Mouse (Mus musculus): Measurements from ENCODE around the gene Aurkc. TPM values are rescaled to one million over a fixed set of nuclear protein-coding genes. Genes with fewer than 3 reads are reported as not detected.
"Not testable (repeated sequence)": the region's sequence is repeated elsewhere in the genome, so short reads cannot be mapped to it uniquely, and the experiment has no call there.

Aurkc gene
- not detected in 2 replicates for polyA plus RNA-seq (2014; fragmentation: Nextera tagmentation; extraction: Ambion mirVana)

DNA sequence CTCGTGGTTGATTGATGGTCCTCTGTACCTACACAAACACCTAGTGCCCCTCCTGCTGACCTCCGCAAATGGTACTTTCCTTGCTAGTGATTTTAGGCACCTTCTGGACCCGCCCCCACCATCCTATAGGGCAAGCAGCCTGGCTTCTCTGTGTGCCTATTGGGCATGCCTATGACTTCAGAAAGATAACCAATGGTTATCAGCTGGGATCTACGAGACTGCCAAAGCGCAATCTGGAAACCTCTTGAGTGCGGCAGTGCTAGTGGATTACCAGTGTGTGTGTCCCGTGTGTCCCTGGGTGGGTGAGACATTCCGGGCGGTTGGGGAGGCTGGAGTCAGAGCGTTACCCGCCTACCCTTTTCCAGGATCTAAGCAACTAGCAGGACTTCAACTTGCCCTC lies at the start of gene Aurkc:
TSS of gene Aurkc (plus strand) at position 50 of the 400 bp plus-strand sequence.
- H3K4me3 ChIP-seq (ENCODE audit: low read depth, low read length); ATAC-seq (ENCODE audit: insufficient number of reproducible peaks, low FRiP score, low TSS enrichment, low read depth); H3K36me3 ChIP-seq (ENCODE audit: control insufficient read depth, insufficient read depth, low read length); H3K27me3 ChIP-seq (ENCODE audit: control insufficient read depth, insufficient read depth, low read length); H3K9ac ChIP-seq (ENCODE audit: low read length); DNase-seq (ENCODE audit: low spot score); H3K9me3 ChIP-seq (ENCODE audit: control insufficient read depth, low read length); H3K27ac ChIP-seq (replicated peaks; ENCODE audit: low read depth, low read length); H3K4me1 ChIP-seq (ENCODE audit: control insufficient read depth, insufficient read depth, low read length); H3K4me2 ChIP-seq (ENCODE audit: low read depth, severe bottlenecking): not testable (repeated sequence)
- WGBS, result 87% methylated on average over 11 of the region's 11 CpGs

DNA sequence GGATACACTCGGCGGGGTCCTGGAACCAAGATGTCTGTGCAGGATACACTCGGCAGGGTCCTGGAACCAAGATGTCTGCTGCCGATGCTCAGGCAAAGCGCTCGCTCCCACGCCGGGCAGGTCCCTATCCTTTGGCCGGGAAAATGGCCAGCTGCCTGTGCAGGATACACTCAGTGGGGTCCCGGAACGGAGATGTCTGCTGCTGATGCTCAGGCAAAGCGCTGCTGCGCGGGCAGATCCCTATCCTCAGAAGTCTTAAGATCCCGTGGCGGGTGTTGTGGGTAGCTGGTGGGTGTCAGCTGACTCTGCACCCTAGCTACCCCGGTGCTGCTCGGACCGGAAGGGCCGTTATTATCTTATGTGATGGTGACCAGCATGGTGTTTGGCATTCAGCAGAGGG lies 47.0 kb upstream of the Aurkc start:
- H3K27me3 ChIP-seq (ENCODE audit: control insufficient read depth, insufficient read depth, low read length); DNase-seq (ENCODE audit: low spot score); H3K36me3 ChIP-seq (ENCODE audit: control insufficient read depth, insufficient read depth, low read length); H3K4me3 ChIP-seq (ENCODE audit: low read depth, low read length); H3K9me3 ChIP-seq (ENCODE audit: control insufficient read depth, low read length); H3K4me1 ChIP-seq (ENCODE audit: control insufficient read depth, insufficient read depth, low read length); H3K9ac ChIP-seq (ENCODE audit: low read length); ATAC-seq (ENCODE audit: insufficient number of reproducible peaks, low FRiP score, low TSS enrichment, low read depth); H3K4me2 ChIP-seq (ENCODE audit: low read depth, severe bottlenecking); H3K27ac ChIP-seq (replicated peaks; ENCODE audit: low read depth, low read length): not testable (repeated sequence)
- WGBS, result 90% methylated on average over 18 of the region's 20 CpGs

DNA sequence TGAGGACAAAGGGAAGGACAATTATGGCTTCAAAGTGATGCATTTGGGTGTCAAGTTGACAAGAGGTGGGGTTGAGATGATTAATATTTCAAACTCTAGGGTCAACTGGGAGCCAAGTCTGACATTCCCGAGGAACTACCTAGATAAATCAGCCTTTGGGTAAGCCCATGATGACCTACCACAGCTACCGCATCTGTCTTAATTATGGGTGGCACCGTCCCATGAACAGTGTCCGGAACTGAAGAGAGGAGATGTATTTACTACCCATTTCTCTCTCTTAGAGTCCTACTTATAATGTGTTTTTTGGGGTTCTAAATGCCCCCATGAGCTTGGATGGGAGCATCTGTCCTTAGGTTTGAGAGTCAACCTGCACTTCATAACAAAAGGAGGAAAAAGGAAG lies 38.5 kb upstream of the Aurkc start:
- no peak overlapping the region for H3K9ac ChIP-seq (ENCODE audit: low read length)
- 76% methylated on average over 4 of the region's 4 CpGs for WGBS
- no peaks in the 10 kb centered on the region for H3K9me3 ChIP-seq (ENCODE audit: control insufficient read depth, low read length)
- no peak overlapping the region for H3K27ac ChIP-seq (replicated peaks; ENCODE audit: low read depth, low read length)
- H3K4me1 ChIP-seq (ENCODE audit: control insufficient read depth, insufficient read depth, low read length), result no peaks in the 10 kb centered on the region
- no peak overlapping the region for H3K4me2 ChIP-seq (ENCODE audit: low read depth, severe bottlenecking)
- ATAC-seq (ENCODE audit: insufficient number of reproducible peaks, low FRiP score, low TSS enrichment, low read depth), result no peak
- no peaks in the 10 kb centered on the region for H3K36me3 ChIP-seq (ENCODE audit: control insufficient read depth, insufficient read depth, low read length)
- H3K4me3 ChIP-seq (ENCODE audit: low read depth, low read length), result no peak overlapping the region
- no peak for DNase-seq (ENCODE audit: low spot score)
- no peaks in the 10 kb centered on the region for H3K27me3 ChIP-seq (ENCODE audit: control insufficient read depth, insufficient read depth, low read length)

DNA sequence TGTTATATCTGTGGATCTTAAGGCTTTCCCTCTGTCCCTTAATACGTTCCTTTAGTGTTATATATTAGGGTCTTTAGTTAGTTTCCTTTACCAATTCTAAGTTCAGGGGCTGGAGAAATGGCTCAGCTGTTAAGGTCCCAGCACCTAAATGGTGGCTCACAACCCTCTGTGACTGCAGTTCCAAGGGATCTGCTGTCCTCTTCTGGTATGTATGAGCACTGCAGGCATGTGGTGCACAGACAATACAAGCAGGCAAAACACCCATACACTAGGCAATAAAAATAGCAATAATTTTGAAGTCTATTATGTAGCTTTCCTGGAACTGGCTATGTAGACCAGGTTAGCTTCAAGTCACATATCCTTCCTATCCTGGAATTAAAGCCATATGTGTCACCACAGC lies 36.5 kb upstream of the Aurkc start:
- WGBS, result 88% methylated on average over 1 of the region's 1 CpGs
- Histone ChIP-seq H3K4me3 (ENCODE audit: low read depth, low read length) (no peak overlapping the region), H3K27me3 (ENCODE audit: control insufficient read depth, insufficient read depth, low read length) (no peaks in the 10 kb centered on the region), H3K4me2 (ENCODE audit: low read depth, severe bottlenecking) (no peak overlapping the region), H3K36me3 (ENCODE audit: control insufficient read depth, insufficient read depth, low read length) (no peaks in the 10 kb centered on the region), H3K9ac (ENCODE audit: low read length) (no peak overlapping the region), H3K4me1 (ENCODE audit: control insufficient read depth, insufficient read depth, low read length) (no peaks in the 10 kb centered on the region), H3K27ac (replicated peaks; ENCODE audit: low read depth, low read length) (no peak overlapping the region), H3K9me3 (ENCODE audit: control insufficient read depth, low read length) (no peaks in the 10 kb centered on the region)
- ATAC-seq (ENCODE audit: insufficient number of reproducible peaks, low FRiP score, low TSS enrichment, low read depth) (no peak), DNase-seq (ENCODE audit: low spot score) (no peak)

DNA sequence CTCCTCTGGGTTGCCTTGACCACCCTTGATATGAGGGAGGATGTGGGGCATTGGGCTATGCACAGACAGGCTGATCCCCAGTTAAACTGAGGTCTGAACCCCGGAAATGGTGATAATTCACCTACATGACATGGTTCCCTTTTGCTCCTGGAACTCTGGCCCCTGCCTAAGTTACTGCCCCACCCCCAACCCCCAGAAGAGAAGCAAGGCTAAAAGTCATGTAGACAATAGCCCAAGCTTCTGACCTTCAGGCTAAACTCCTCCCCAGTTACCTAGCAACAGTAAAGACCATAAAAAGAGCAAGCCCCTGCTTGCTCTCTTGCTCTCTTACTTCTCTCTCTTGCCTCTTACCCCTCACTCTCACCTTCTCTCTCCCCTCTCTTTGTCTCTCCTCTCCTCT lies 21.5 kb upstream of the Aurkc start:
- H3K9me3 ChIP-seq (ENCODE audit: control insufficient read depth, low read length), result no peaks in the 10 kb centered on the region
- no peak overlapping the region for H3K9ac ChIP-seq (ENCODE audit: low read length)
- H3K27me3 ChIP-seq (ENCODE audit: control insufficient read depth, insufficient read depth, low read length), result no peaks in the 10 kb centered on the region
- H3K27ac ChIP-seq (replicated peaks; ENCODE audit: low read depth, low read length), result no peak overlapping the region
- no peak overlapping the region for H3K4me3 ChIP-seq (ENCODE audit: low read depth, low read length)
- no peaks in the 10 kb centered on the region for H3K36me3 ChIP-seq (ENCODE audit: control insufficient read depth, insufficient read depth, low read length)
- no peaks in the 10 kb centered on the region for H3K4me1 ChIP-seq (ENCODE audit: control insufficient read depth, insufficient read depth, low read length)
- no peak overlapping the region for H3K4me2 ChIP-seq (ENCODE audit: low read depth, severe bottlenecking)
- ATAC-seq (ENCODE audit: insufficient number of reproducible peaks, low FRiP score, low TSS enrichment, low read depth) (no peak), DNase-seq (ENCODE audit: low spot score) (no peak)
- WGBS, result 95% methylated on average over 1 of the region's 1 CpGs

DNA sequence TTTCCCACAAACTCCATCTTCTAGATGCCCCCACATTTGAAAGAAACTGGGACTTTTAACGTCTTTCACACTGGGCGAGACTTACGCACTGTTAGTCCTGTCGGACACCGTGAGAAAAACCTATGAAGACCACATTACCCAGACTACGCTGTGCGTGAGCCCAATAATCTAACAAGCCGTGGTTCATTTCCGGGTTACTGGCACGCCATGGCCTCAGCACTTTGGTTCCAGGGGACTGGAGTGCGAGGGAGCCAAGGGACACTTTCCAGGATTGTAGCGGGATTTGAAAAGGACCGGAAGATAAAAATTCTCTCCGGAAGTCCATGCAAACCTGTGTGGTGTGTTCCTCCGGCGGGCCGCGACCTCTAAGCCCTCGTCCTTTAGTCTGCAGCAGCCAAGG lies 18.2 kb upstream of the Aurkc start:
- Histone ChIP-seq H3K4me1 (ENCODE audit: control insufficient read depth, insufficient read depth, low read length) (no peaks in the 10 kb centered on the region), H3K9me3 (ENCODE audit: control insufficient read depth, low read length) (no peaks in the 10 kb centered on the region), H3K4me2 (ENCODE audit: low read depth, severe bottlenecking) (no peak overlapping the region), H3K27me3 (ENCODE audit: control insufficient read depth, insufficient read depth, low read length) (no peaks in the 10 kb centered on the region), H3K4me3 (ENCODE audit: low read depth, low read length) (no peak overlapping the region), H3K36me3 (ENCODE audit: control insufficient read depth, insufficient read depth, low read length) (no peaks in the 10 kb centered on the region), H3K27ac (replicated peaks; ENCODE audit: low read depth, low read length) (no peak overlapping the region), H3K9ac (ENCODE audit: low read length) (no peak overlapping the region)
- DNase-seq (ENCODE audit: low spot score), result no peak
- no peak for ATAC-seq (ENCODE audit: insufficient number of reproducible peaks, low FRiP score, low TSS enrichment, low read depth)
- 90% methylated on average over 19 of the region's 19 CpGs for WGBS

DNA sequence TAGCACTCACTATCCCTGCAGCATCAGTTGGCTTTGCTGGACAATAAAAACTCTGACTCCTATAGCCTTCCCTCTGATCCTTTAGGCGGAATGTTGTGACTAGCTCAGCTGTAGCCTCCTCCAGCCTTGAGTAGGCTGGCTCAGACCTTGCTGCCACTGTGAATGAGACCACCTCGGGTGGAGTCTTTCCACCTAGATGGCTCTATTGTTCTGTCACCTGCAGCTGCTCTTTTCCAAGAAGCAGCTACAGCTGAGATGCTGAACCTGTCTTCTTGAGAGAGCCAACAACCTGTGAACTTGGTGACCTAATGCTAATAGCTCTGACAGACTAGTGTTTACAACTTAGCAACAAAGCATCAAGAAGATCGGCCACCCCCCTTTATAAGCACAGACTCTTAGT lies 3.8 kb downstream of the Aurkc start:
- not testable (repeated sequence) for ATAC-seq (ENCODE audit: insufficient number of reproducible peaks, low FRiP score, low TSS enrichment, low read depth); H3K27me3 ChIP-seq (ENCODE audit: control insufficient read depth, insufficient read depth, low read length); H3K36me3 ChIP-seq (ENCODE audit: control insufficient read depth, insufficient read depth, low read length); H3K4me3 ChIP-seq (ENCODE audit: low read depth, low read length); H3K9me3 ChIP-seq (ENCODE audit: control insufficient read depth, low read length); H3K27ac ChIP-seq (replicated peaks; ENCODE audit: low read depth, low read length); H3K4me2 ChIP-seq (ENCODE audit: low read depth, severe bottlenecking); H3K4me1 ChIP-seq (ENCODE audit: control insufficient read depth, insufficient read depth, low read length); DNase-seq (ENCODE audit: low spot score); H3K9ac ChIP-seq (ENCODE audit: low read length)
- 52% methylated on average over 3 of the region's 3 CpGs for WGBS

DNA sequence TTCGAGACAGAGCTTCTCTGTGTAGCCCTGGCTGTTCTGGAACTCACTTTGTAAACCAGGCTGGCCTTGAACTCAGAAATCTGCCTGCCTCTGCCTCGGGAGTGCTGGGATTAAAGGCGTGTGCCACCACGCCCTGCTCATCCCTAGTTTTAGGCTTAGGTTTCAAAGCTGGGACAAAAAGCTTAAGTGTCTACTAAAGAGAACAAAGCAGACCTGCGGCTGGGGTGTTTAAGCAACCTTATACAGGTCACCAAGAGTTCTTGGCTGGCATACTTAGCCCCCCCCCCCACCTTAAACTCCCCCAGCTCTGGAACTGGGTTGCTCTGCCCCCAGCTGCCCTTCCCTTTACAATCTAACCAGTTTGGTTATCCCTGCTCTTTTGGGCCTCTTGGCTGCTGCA lies 10.3 kb downstream of the Aurkc start:
- 76% methylated on average over 5 of the region's 5 CpGs for WGBS

DNA sequence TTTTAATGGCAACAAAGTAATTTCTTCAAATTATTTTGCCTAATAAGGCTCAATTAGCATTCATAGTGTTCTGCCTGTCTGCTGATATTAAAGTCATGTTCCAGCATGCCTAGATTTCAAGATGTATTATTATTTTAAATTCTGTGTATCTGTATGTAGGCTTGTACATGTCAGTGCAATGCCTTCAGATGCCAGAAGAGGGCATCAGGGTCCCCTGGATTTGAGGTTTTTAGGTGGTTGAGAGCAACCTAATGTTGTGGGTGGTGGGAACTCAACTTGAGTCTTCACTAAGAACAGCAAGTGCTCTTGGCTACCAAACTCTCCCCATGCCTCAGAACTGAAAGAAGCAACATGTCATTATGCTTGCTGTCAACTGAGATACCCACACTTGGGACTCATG lies 32.3 kb downstream of the Aurkc start:
- Histone ChIP-seq H3K4me1 (ENCODE audit: control insufficient read depth, insufficient read depth, low read length) (no peaks in the 10 kb centered on the region), H3K4me2 (ENCODE audit: low read depth, severe bottlenecking) (no peak overlapping the region), H3K9me3 (ENCODE audit: control insufficient read depth, low read length) (peaks cover 2% of the 10 kb centered on the region; the same call in 1 of the 2 replicates), H3K27me3 (ENCODE audit: control insufficient read depth, insufficient read depth, low read length) (no peaks in the 10 kb centered on the region), H3K27ac (replicated peaks; ENCODE audit: low read depth, low read length) (no peak overlapping the region), H3K4me3 (ENCODE audit: low read depth, low read length) (no peak overlapping the region), H3K36me3 (ENCODE audit: control insufficient read depth, insufficient read depth, low read length) (no peaks in the 10 kb centered on the region), H3K9ac (ENCODE audit: low read length) (no peak overlapping the region)
- DNase-seq (ENCODE audit: low spot score) (no peak), ATAC-seq (ENCODE audit: insufficient number of reproducible peaks, low FRiP score, low TSS enrichment, low read depth) (no peak)

More for the DNA sequence above, 10.3 kb downstream of the Aurkc start:
- not testable (repeated sequence) for H3K9ac ChIP-seq (ENCODE audit: low read length); H3K9me3 ChIP-seq (ENCODE audit: control insufficient read depth, low read length); H3K27ac ChIP-seq (replicated peaks; ENCODE audit: low read depth, low read length); ATAC-seq (ENCODE audit: insufficient number of reproducible peaks, low FRiP score, low TSS enrichment, low read depth); H3K27me3 ChIP-seq (ENCODE audit: control insufficient read depth, insufficient read depth, low read length); DNase-seq (ENCODE audit: low spot score); H3K4me2 ChIP-seq (ENCODE audit: low read depth, severe bottlenecking); H3K4me3 ChIP-seq (ENCODE audit: low read depth, low read length); H3K4me1 ChIP-seq (ENCODE audit: control insufficient read depth, insufficient read depth, low read length); H3K36me3 ChIP-seq (ENCODE audit: control insufficient read depth, insufficient read depth, low read length)
